Mouse (Mus musculus): ENCODE results near the gene Gm42742. TPM values are rescaled to one million over a fixed set of nuclear protein-coding genes. Genes with fewer than 3 reads are reported as not detected.

The Gm42742 gene
- polyA plus RNA-seq, 1 experiment: 20.8 TPM

DNA sequence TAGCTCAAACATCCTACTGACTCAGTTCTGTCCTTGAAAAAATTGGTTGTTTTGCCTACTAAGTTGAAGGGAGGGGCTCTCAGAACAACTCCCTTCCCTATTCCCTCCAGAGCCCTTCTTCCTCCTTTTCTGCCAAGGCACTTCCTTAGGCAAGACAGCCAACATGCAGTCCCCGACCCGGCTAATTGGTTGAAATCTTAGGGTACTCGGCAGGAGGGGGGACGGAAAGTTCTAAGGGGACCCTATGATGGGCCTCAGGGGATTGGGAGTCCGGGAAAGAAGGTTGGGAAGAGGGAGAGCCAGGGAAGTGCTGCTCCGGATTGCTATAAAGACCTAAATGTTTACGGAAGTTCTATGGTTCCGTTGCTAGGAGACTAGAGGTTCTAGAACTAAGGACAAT is 45.4 kb downstream of the Gm42742 start:
- Histone ChIP-seq H3K4me3 (replicated peaks) (peak overlapping the region; percentile 79), H3K9me3 (ENCODE audit: control insufficient read depth, low read length) (no peaks in the 10 kb centered on the region), H3K27me3 (ENCODE audit: control insufficient read depth) (0 out of 2 replicates have a peak, but pooled peaks cover 4% of the 10 kb centered on the region), H3K36me3 (ENCODE audit: control insufficient read depth) (peaks cover 29% of the 10 kb centered on the region), H3K4me1 (ENCODE audit: control insufficient read depth) (peaks cover 47% of the 10 kb centered on the region)
- TF ChIP-seq TAL1 (IDR thresholded peaks at IDR 0.05; ENCODE audit: low read length) (no peak), GATA1 (IDR thresholded peaks at IDR 0.05; ENCODE audit: low read length) (no peak)

DNA sequence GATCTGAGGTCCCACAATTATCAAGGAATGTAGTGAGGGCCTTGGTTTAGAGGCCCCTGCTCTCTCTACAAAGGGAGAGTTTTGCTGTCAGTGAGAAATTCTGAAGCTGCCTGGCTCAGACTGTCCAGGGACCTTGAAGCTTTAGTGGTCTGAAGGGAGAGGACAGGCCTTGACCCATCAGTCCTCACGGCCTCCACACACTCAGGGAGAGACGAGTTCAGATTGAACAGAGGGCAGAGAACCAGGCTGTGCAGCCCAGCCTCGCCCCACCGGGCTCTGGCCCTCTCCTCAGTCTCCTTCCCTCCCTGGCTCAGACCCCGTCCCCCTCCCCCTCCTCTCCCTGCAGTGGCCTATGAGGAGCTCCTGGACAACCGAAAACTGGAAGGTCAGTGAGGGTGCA is 53.5 kb downstream of the Gm42742 start:
- H3K27me3 ChIP-seq (ENCODE audit: control insufficient read depth): peaks cover 17% of the 10 kb centered on the region
- no peak overlapping the region for H3K4me3 ChIP-seq (replicated peaks)
- no peaks in the 10 kb centered on the region for H3K9me3 ChIP-seq (ENCODE audit: control insufficient read depth, low read length)
- H3K4me1 ChIP-seq (ENCODE audit: control insufficient read depth): no peaks in the 10 kb centered on the region
- TF ChIP-seq TAL1 (IDR thresholded peaks at IDR 0.05; ENCODE audit: low read length): no peak
- no peak for TF ChIP-seq GATA1 (IDR thresholded peaks at IDR 0.05; ENCODE audit: low read length)
- no peaks in the 10 kb centered on the region for H3K36me3 ChIP-seq (ENCODE audit: control insufficient read depth)

DNA sequence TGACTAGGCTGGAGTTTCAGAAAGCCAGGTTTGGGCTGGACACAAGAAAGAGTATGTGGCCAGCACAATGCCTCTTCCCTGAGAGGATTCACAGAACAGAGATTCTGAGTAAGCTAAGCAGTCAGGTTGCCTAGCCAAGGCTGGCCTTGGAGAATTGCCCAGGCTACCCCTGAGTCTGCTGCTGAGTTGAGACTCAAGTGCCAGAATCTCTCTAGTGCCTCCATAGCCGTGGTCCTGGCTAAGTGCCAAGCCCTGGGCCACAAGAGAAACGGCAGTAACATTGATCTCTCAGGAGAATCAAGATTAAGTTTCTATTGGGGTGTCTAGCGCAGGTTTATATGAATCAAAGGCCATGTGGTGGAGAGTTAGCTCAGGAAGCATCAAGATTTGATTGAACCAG is 55.3 kb downstream of the Gm42742 start:
- H3K4me3 ChIP-seq (replicated peaks): no peak overlapping the region
- TF ChIP-seq TAL1 (IDR thresholded peaks at IDR 0.05; ENCODE audit: low read length) (no peak), GATA1 (IDR thresholded peaks at IDR 0.05; ENCODE audit: low read length) (no peak)
- peaks cover 20% of the 10 kb centered on the region for H3K27me3 ChIP-seq (ENCODE audit: control insufficient read depth)
- H3K36me3 ChIP-seq (ENCODE audit: control insufficient read depth): no peaks in the 10 kb centered on the region
- H3K4me1 ChIP-seq (ENCODE audit: control insufficient read depth): no peaks in the 10 kb centered on the region
- H3K9me3 ChIP-seq (ENCODE audit: control insufficient read depth, low read length): no peaks in the 10 kb centered on the region

Other genes starting within 250 kb of the Gm42742 start
- 156 and 161 TPM in 2 replicates for gene Ypel3, start 244.1 kb downstream of the Gm42742 start, polyA plus RNA-seq (2012)
- gene Tbx6, start 239.6 kb downstream of the Gm42742 start, polyA plus RNA-seq (2012): 3.6 and 4.0 TPM in 2 replicates
- 11.0 and 12.3 TPM in 2 replicates for gene Ppp4c, start 228.6 kb downstream of the Gm42742 start, polyA plus RNA-seq (2012)
- gene Fam57b, start 223.4 kb downstream of the Gm42742 start, polyA plus RNA-seq (2012): 0.02 TPM in 1 of 2 replicates, not detected in the other
- gene 4930451I11Rik, start 189.5 kb downstream of the Gm42742 start, polyA plus RNA-seq (2012): not detected in 2 replicates
- not detected in 2 replicates for gene Doc2a, start 173.7 kb downstream of the Gm42742 start, polyA plus RNA-seq (2012)
- 24.2 and 26.7 TPM in 2 replicates for gene Hirip3, start 159.1 kb downstream of the Gm42742 start, polyA plus RNA-seq (2012)
- gene Ino80e, start 158.7 kb downstream of the Gm42742 start, polyA plus RNA-seq (2012): 37.6 and 44.8 TPM in 2 replicates
- gene Taok2, start 136.4 kb downstream of the Gm42742 start, polyA plus RNA-seq (2012): 11.6 and 12.9 TPM in 2 replicates
- gene Tmem219, start 98.2 kb downstream of the Gm42742 start, polyA plus RNA-seq (2012): 1.1 and 1.5 TPM in 2 replicates
- gene Kctd13, start 92.2 kb downstream of the Gm42742 start, polyA plus RNA-seq (2012): 0.68 and 0.79 TPM in 2 replicates
- not detected in 2 replicates for gene Asphd1, start 71.5 kb downstream of the Gm42742 start, polyA plus RNA-seq (2012)
- gene Sez6l2, start 70.5 kb downstream of the Gm42742 start, polyA plus RNA-seq (2012): 0.03 and 0.04 TPM in 2 replicates
- gene Cdipt, start 45.2 kb downstream of the Gm42742 start, polyA plus RNA-seq (2012): 12.0 and 13.0 TPM in 2 replicates
- not detected in 2 replicates for gene Cdiptos, start 45.0 kb downstream of the Gm42742 start, polyA plus RNA-seq (2012)
- 0.87 and 1.2 TPM in 2 replicates for gene Mvp, start 6.5 kb downstream of the Gm42742 start, polyA plus RNA-seq (2012)
- gene Pagr1b, start 4.6 kb downstream of the Gm42742 start, polyA plus RNA-seq (2012): not detected in 2 replicates
- 8.2 and 13.3 TPM in 2 replicates for gene Pagr1a, start 3.7 kb downstream of the Gm42742 start, polyA plus RNA-seq (2012)
- 0.04 and 0.17 TPM in 2 replicates for gene Prrt2, start 114 bp upstream of the Gm42742 start, polyA plus RNA-seq (2012)
- gene Maz, start 5.9 kb upstream of the Gm42742 start, polyA plus RNA-seq (2012): 173 and 193 TPM in 2 replicates
- gene Kif22, start 21.4 kb upstream of the Gm42742 start, polyA plus RNA-seq (2012): 19.9 and 23.7 TPM in 2 replicates
- gene Zg16, start 66.2 kb upstream of the Gm42742 start, polyA plus RNA-seq (2012): not detected in 2 replicates
- 1.2 and 1.4 TPM in 2 replicates for gene AI467606, start 70.3 kb upstream of the Gm42742 start, polyA plus RNA-seq (2012)
- 0.12 and 0.17 TPM in 2 replicates for gene Qprt, start 101.1 kb upstream of the Gm42742 start, polyA plus RNA-seq (2012)
- gene Spn, start 116.7 kb upstream of the Gm42742 start, polyA plus RNA-seq (2012): 0.52 and 0.83 TPM in 2 replicates
- 6.9 and 9.2 TPM in 2 replicates for gene Cd2bp2, start 175.0 kb upstream of the Gm42742 start, polyA plus RNA-seq (2012)
- 9.3 and 10.4 TPM in 2 replicates for gene Tbc1d10b, start 187.4 kb upstream of the Gm42742 start, polyA plus RNA-seq (2012)
- 2.0 and 3.5 TPM in 2 replicates for gene Mylpf, start 187.8 kb upstream of the Gm42742 start, polyA plus RNA-seq (2012)
- 0.26 and 0.33 TPM in 2 replicates for gene Zfp553, start 212.0 kb upstream of the Gm42742 start, polyA plus RNA-seq (2012)
- gene Sept1, start 212.0 kb upstream of the Gm42742 start, polyA plus RNA-seq (2012): 26.0 and 36.2 TPM in 2 replicates
- gene Zfp771, start 223.2 kb upstream of the Gm42742 start, polyA plus RNA-seq (2012): 4.0 and 4.8 TPM in 2 replicates
- gene Dctpp1, start 239.6 kb upstream of the Gm42742 start, polyA plus RNA-seq (2012): 9.7 and 14.1 TPM in 2 replicates

Data from erythroblast, embryonic 14.5 days (primary cell).